Mouse (Mus musculus) CH12.LX (cell line): ENCODE measurements at regions not wholly inside any gene's neighbourhood (a gene's known extent, or its start where the extent isn't known, plus 50 kb on each side); places are given as distances from the start of the nearest gene placed in this dataset.
A peak's percentile ranks its signal among the peaks of the same experiment; 100 is the strongest.

Source experiments
- CHD2 ChIP-seq: IDR thresholded peaks from 2 replicates; pipeline ENCODE4 v1.6.1; 2011; ENCODE audit warnings: low read length, improper control_type of control experiment
- E2F4 ChIP-seq: IDR thresholded peaks from 2 replicates; pipeline ENCODE4 v1.6.1; 2011; ENCODE audit warnings: low read depth, low read length, improper control_type of control experiment; ENCODE audit not compliant: insufficient replicate concordance
- GABPA ChIP-seq: IDR thresholded peaks from 2 replicates; pipeline ENCODE4 v1.6.1; 2012; ENCODE audit warnings: low read depth, low read length, improper control_type of control experiment, inconsistent platforms; ENCODE audit not compliant: insufficient replicate concordance
- IRF4 ChIP-seq: IDR thresholded peaks from 2 replicates; pipeline ENCODE4 v1.6.1; 2014; ENCODE audit warnings: low read depth, mild to moderate bottlenecking, inconsistent platforms, low read length, improper control_type of control experiment
- MAZ ChIP-seq: IDR thresholded peaks from 2 replicates; pipeline ENCODE4 v1.6.1; 2012; ENCODE audit warnings: low read depth, mild to moderate bottlenecking, inconsistent platforms, low read length, improper control_type of control experiment, moderate library complexity
- NRF1 ChIP-seq: IDR thresholded peaks from 2 replicates; pipeline ENCODE4 v1.6.1; 2014; ENCODE audit warnings: low read depth, mild to moderate bottlenecking, inconsistent platforms, low read length, improper control_type of control experiment, moderate library complexity
- SIN3A ChIP-seq: IDR thresholded peaks from 2 replicates; pipeline ENCODE4 v1.6.1; 2012; ENCODE audit warnings: low read length, improper control_type of control experiment, inconsistent platforms
- SMC3 ChIP-seq: IDR thresholded peaks from 2 replicates; pipeline ENCODE4 v1.6.1; 2011; ENCODE audit warnings: low read depth, low read length, improper control_type of control experiment
- USF1 ChIP-seq: IDR thresholded peaks from 2 replicates; pipeline ENCODE4 v1.6.1; 2014; ENCODE audit warnings: low read depth, mild to moderate bottlenecking, inconsistent platforms, low read length, improper control_type of control experiment
- ZKSCAN1 ChIP-seq: IDR thresholded peaks from 2 replicates; pipeline ENCODE4 v1.6.1; 2012; ENCODE audit warnings: low read depth, inconsistent platforms, low read length, improper control_type of control experiment, borderline replicate concordance
- ZMIZ1 ChIP-seq: IDR thresholded peaks from 2 replicates; pipeline ENCODE4 v1.6.1; 2012; ENCODE audit warnings: low read depth, mild to moderate bottlenecking, inconsistent platforms, low read length, improper control_type of control experiment

DNA sequence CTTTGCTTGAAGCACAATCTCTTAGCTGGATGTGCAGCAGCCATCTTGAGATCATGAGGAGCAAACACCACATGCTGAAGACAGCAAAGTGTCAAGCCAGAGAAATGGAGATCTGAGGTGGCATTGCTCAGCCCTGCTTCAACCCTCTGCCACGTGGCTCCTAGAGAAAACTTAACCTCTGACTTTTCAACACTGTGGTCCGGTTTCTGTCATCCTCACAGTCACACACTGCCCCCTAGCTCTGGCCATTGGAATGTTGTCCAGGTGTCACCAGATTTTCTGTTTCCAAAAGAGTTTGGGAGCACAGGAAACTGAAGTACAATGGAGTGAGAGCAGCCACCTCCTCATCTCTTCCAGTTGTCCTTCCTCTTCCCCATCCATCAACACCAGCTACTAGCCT is 50.2 kb upstream of the Dhx15 start (continued):
- TF ChIP-seq USF1 (no peak; the same call in 1 of the 2 replicates), GABPA (no peak), NRF1 (no peak), IRF4 (no peak), MAZ (no peak), ZKSCAN1 (no peak), E2F4 (no peak), ZMIZ1 (no peak), SMC3 (peak; percentile 62), CHD2 (no peak), SIN3A (0 out of 2 replicates have a peak, but pooled peaks have one; percentile 27)
